ENCODE assay signal across 9 mouse cellular contexts in genomic region chr5:147186781-147187551, GRCm38 (mm10). TPM values are rescaled to one million over a fixed set of nuclear protein-coding genes. Genes with fewer than 3 reads are reported as not detected.
DNase-seq lines count a peak whose midpoint lies in the region; ATAC-seq lines count a peak whose summit lies in the region.
"Had no signal": no experiment of that assay in that cellular context is flagged by ENCODE, and none has a peak within 500 bp of the region (broad histone marks: within the 10 kb centered on the region; RNA-seq: fewer than 3 reads in every experiment).

No protein-coding gene starts in this region.

- no peak overlapping the region for H3K27ac ChIP-seq in intestine, embryonic 16.5 days (ENCODE audit: low read length)

- H3K9me3 ChIP-seq in intestine, embryonic 16.5 days (ENCODE audit: control insufficient read depth, low read length) = peaks cover 8% of the 10 kb centered on the region; the same call in 1 of the 2 replicates

- H3K36me3 ChIP-seq in intestine, embryonic 16.5 days (ENCODE audit: control insufficient read depth, insufficient read depth, low read length) = no peaks in the 10 kb centered on the region

- peak overlapping the region; percentile 30 for H3K4me3 ChIP-seq in intestine, embryonic 16.5 days (ENCODE audit: low read length)
- H3K4me3 ChIP-seq: erythroblast, embryonic 14.5 days had no signal

- under 1% methylated on average over 37 of the region's 37 CpGs for WGBS in intestine, embryonic 16.5 days

- H3K27me3 ChIP-seq in intestine, embryonic 16.5 days (replicated peaks; ENCODE audit: control insufficient read depth, insufficient read depth, low read length) = peaks cover 78% of the 10 kb centered on the region

- peaks cover 21% of the 10 kb centered on the region for H3K4me1 ChIP-seq in intestine, embryonic 16.5 days (ENCODE audit: control insufficient read depth, insufficient read depth, low read length)

- peak; percentile 14 for DNase-seq in adrenal gland, postnatal 10 days
- no peak for DNase-seq in adrenal gland, postnatal 14 days
- DNase-seq in right cerebral cortex, postnatal 25 days = peak; percentile 9
- no peak for DNase-seq in right cerebral cortex, postnatal 36 days (ENCODE audit: low spot score in 2 of 2)
- DNase-seq in naive thymus-derived CD4-positive, alpha-beta T cell, adult 2 months (ENCODE audit: low read depth) = peak; percentile 24
- DNase-seq in urinary bladder, postnatal 14 days (ENCODE audit: low spot score) = no peak
- DNase-seq in spleen, postnatal 36 days (ENCODE audit: low spot score in 2 of 2) = no peak

- no peak for ATAC-seq in intestine, embryonic 16.5 days

- peak overlapping the region; percentile 42 for H3K4me2 ChIP-seq in intestine, embryonic 16.5 days (ENCODE audit: low read depth, low read length)

- H3K9ac ChIP-seq in intestine, embryonic 16.5 days (ENCODE audit: low read depth, low read length) = no peak overlapping the region

RNA-seq across cellular contexts. Expression of gene Gsx1, which starts 1.5 kb away (rescaled TPM):
- total RNA-seq in adrenal gland, postnatal 10 days (2021) = not detected
- not detected in 2 replicates for total RNA-seq in adrenal gland, postnatal 14 days (2021)
- polyA plus RNA-seq in intestine, embryonic 16.5 days (2015; fragmentation: Nextera tagmentation; extraction: Ambion mirVana) = not detected in 2 replicates
- polyA plus RNA-seq: erythroblast, embryonic 14.5 days had no signal

Comparison
In these comparisons a context has a peak if more than half of its experiments do, and no peak if none do; other contexts are left out.
1. DNase-seq: peak in adrenal gland, postnatal 10 days (single experiment), right cerebral cortex, postnatal 25 days (single experiment) and naive thymus-derived CD4-positive, alpha-beta T cell, adult 2 months (single experiment); none in adrenal gland, postnatal 14 days (single experiment), right cerebral cortex, postnatal 36 days (0 of 2), urinary bladder, postnatal 14 days (single experiment) and spleen, postnatal 36 days (0 of 2).